ENCODE assay signal across 12 mouse cellular contexts in genomic region chr5:15677750-15678149, GRCm38 (mm10). TPM values are rescaled to one million over a fixed set of nuclear protein-coding genes. Genes with fewer than 3 reads are reported as not detected.
DNase-seq lines count a peak whose midpoint lies in the region; ATAC-seq and TF ChIP-seq lines count a peak whose summit lies in the region.
"Not testable (repeated sequence)": the region's sequence is repeated elsewhere in the genome, so short reads cannot be mapped to it uniquely, and the experiment has no call there.
"Had no signal": no experiment of that assay in that cellular context is flagged by ENCODE, and none has a peak within 500 bp of the region (broad histone marks: within the 10 kb centered on the region; RNA-seq: fewer than 3 reads in every experiment).

No protein-coding gene starts in this region.

- 85% methylated on average over 4 of the region's 4 CpGs for WGBS in embryonic facial prominence, embryonic 13.5 days
- WGBS in forebrain, embryonic 15.5 days, result 89% methylated on average over 4 of the region's 4 CpGs
- 89% methylated on average over 2 of the region's 4 CpGs for WGBS in hindbrain, embryonic 11.5 days
- 85% methylated on average over 4 of the region's 4 CpGs for WGBS in intestine, embryonic 15.5 days
- WGBS in limb, embryonic 11.5 days, result 71% methylated on average over 2 of the region's 4 CpGs
- WGBS in lung, embryonic 15.5 days, result 85% methylated on average over 4 of the region's 4 CpGs
- WGBS in neural tube, embryonic 11.5 days, result 90% methylated on average over 2 of the region's 4 CpGs
- WGBS in stomach, postnatal 0 days, result 81% methylated on average over 2 of the region's 4 CpGs

- H3K36me3 ChIP-seq in embryonic facial prominence, embryonic 13.5 days; forebrain, embryonic 15.5 days; hindbrain, embryonic 11.5 days (ENCODE audit: control insufficient read depth, insufficient read depth, low read length); intestine, embryonic 15.5 days; limb, embryonic 11.5 days (ENCODE audit: control insufficient read depth, insufficient read depth, low read length); lung, embryonic 15.5 days; neural tube, embryonic 11.5 days (ENCODE audit: control insufficient read depth, insufficient read depth, low read length); stomach, postnatal 0 days (ENCODE audit: control insufficient read depth, insufficient read depth, low read length): not testable (repeated sequence)

- not testable (repeated sequence) for H3K9ac ChIP-seq in embryonic facial prominence, embryonic 13.5 days; forebrain, embryonic 15.5 days (replicated peaks); hindbrain, embryonic 11.5 days (ENCODE audit: low read depth, low read length); intestine, embryonic 15.5 days; limb, embryonic 11.5 days (ENCODE audit: low read length); lung, embryonic 15.5 days; neural tube, embryonic 11.5 days (ENCODE audit: low read length); stomach, postnatal 0 days (ENCODE audit: low read length)

- not testable (repeated sequence) for H3K4me1 ChIP-seq in embryonic facial prominence, embryonic 13.5 days; forebrain, embryonic 15.5 days; hindbrain, embryonic 11.5 days (replicated peaks; ENCODE audit: control insufficient read depth, insufficient read depth, low read length); intestine, embryonic 15.5 days (replicated peaks); limb, embryonic 11.5 days (ENCODE audit: control insufficient read depth, insufficient read depth, low read length); lung, embryonic 15.5 days; neural tube, embryonic 11.5 days (ENCODE audit: control insufficient read depth, insufficient read depth, low read length); stomach, postnatal 0 days (replicated peaks; ENCODE audit: control insufficient read depth, insufficient read depth)

- H3K27ac ChIP-seq in embryonic facial prominence, embryonic 13.5 days; forebrain, embryonic 15.5 days (replicated peaks); hindbrain, embryonic 11.5 days (ENCODE audit: low read depth, low read length); intestine, embryonic 15.5 days; limb, embryonic 11.5 days (replicated peaks; ENCODE audit: low read depth, low read length); lung, embryonic 15.5 days; neural tube, embryonic 11.5 days (ENCODE audit: low read depth, low read length); stomach, postnatal 0 days (replicated peaks): not testable (repeated sequence)

- not testable (repeated sequence) for H3K4me3 ChIP-seq in embryonic facial prominence, embryonic 13.5 days; forebrain, embryonic 15.5 days; hindbrain, embryonic 11.5 days (ENCODE audit: low read depth, low read length); intestine, embryonic 15.5 days (replicated peaks); limb, embryonic 11.5 days (ENCODE audit: low read depth, low read length); lung, embryonic 15.5 days; neural tube, embryonic 11.5 days (ENCODE audit: low read depth, low read length); stomach, postnatal 0 days (ENCODE audit: low read depth, low read length)

- not testable (repeated sequence) for H3K4me2 ChIP-seq in embryonic facial prominence, embryonic 13.5 days; forebrain, embryonic 15.5 days (replicated peaks); hindbrain, embryonic 11.5 days (replicated peaks; ENCODE audit: low read depth, low read length); intestine, embryonic 15.5 days (replicated peaks); limb, embryonic 11.5 days (ENCODE audit: low read depth, severe bottlenecking); lung, embryonic 15.5 days; neural tube, embryonic 11.5 days (ENCODE audit: low read depth); stomach, postnatal 0 days (replicated peaks; ENCODE audit: low read depth)

- ATAC-seq in embryonic facial prominence, embryonic 13.5 days (ENCODE audit: insufficient number of reproducible peaks, insufficient read depth, low FRiP score, low TSS enrichment, low read depth), result peak; percentile 73; the same call in 1 of the 2 replicates
- peak; percentile 79; the same call in 1 of the 2 replicates for ATAC-seq in forebrain, embryonic 15.5 days (replicated peaks)
- ATAC-seq in hindbrain, embryonic 11.5 days (ENCODE audit: low FRiP score), result peak; percentile 74
- ATAC-seq in intestine, embryonic 15.5 days, result 0 out of 2 replicates have a peak, but pooled peaks have one; percentile 74
- ATAC-seq in limb, embryonic 11.5 days (ENCODE audit: insufficient number of reproducible peaks, low FRiP score, low TSS enrichment, low read depth), result peak; percentile 79
- peak; percentile 68; the same call in 1 of the 2 replicates for ATAC-seq in lung, embryonic 15.5 days (ENCODE audit: borderline replicate concordance, extremely low read depth, low FRiP score, low TSS enrichment)
- ATAC-seq in neural tube, embryonic 11.5 days (ENCODE audit: insufficient read depth, low FRiP score, low TSS enrichment), result peak; percentile 80; the same call in 1 of the 2 replicates
- peak; percentile 80 for ATAC-seq in stomach, postnatal 0 days (ENCODE audit: low FRiP score, low TSS enrichment)

- not testable (repeated sequence) for DNase-seq in hindbrain, embryonic 11.5 days (ENCODE audit: low spot score); limb, embryonic 11.5 days (ENCODE audit: low spot score); neural tube, embryonic 11.5 days (ENCODE audit: low spot score); stomach, postnatal 0 days (ENCODE audit: low spot score)

- not testable (repeated sequence) for TF ChIP-seq EP300 in stomach, postnatal 0 days (optimal IDR thresholded peaks at IDR 0.05)

- not testable (repeated sequence) for TF ChIP-seq CTCF in stomach, postnatal 0 days (IDR thresholded peaks at IDR 0.05; ENCODE audit: low read depth)

- H3K27me3 ChIP-seq in embryonic facial prominence, embryonic 13.5 days; forebrain, embryonic 15.5 days; hindbrain, embryonic 11.5 days (ENCODE audit: control insufficient read depth, insufficient read depth, low read length); intestine, embryonic 15.5 days (replicated peaks); limb, embryonic 11.5 days (ENCODE audit: control insufficient read depth, insufficient read depth, low read length); lung, embryonic 15.5 days; neural tube, embryonic 11.5 days (ENCODE audit: control insufficient read depth, insufficient read depth, low read length); stomach, postnatal 0 days (ENCODE audit: control insufficient read depth, insufficient read depth, low read length): not testable (repeated sequence)

- H3K9me3 ChIP-seq in embryonic facial prominence, embryonic 13.5 days, result peaks cover 20% of the 10 kb centered on the region
- peaks cover 17% of the 10 kb centered on the region for H3K9me3 ChIP-seq in forebrain, embryonic 15.5 days
- H3K9me3 ChIP-seq in hindbrain, embryonic 11.5 days (ENCODE audit: control insufficient read depth, low read length); intestine, embryonic 15.5 days; limb, embryonic 11.5 days (ENCODE audit: control insufficient read depth, low read length); lung, embryonic 15.5 days; neural tube, embryonic 11.5 days (ENCODE audit: control insufficient read depth, low read length); stomach, postnatal 0 days (ENCODE audit: control insufficient read depth, low read length): not testable (repeated sequence)

RNA-seq across cellular contexts. Expression of gene 4930572O03Rik, which starts 20.9 kb away (rescaled TPM):
- polyA plus RNA-seq in embryonic facial prominence, embryonic 13.5 days (2015; fragmentation: Nextera tagmentation; extraction: Ambion mirVana), result not detected in 2 replicates
- polyA plus RNA-seq in forebrain, embryonic 15.5 days (2015; fragmentation: Nextera tagmentation; extraction: Ambion mirVana), result not detected in 2 replicates
- polyA plus RNA-seq in hindbrain, embryonic 11.5 days (2014; fragmentation: Nextera tagmentation; extraction: Ambion mirVana), result not detected in 2 replicates
- not detected in 2 replicates for polyA plus RNA-seq in intestine, embryonic 15.5 days (2015; fragmentation: Nextera tagmentation; extraction: Ambion mirVana)
- not detected in 2 replicates for polyA plus RNA-seq in limb, embryonic 11.5 days (2014; fragmentation: Nextera tagmentation; extraction: Ambion mirVana)
- polyA plus RNA-seq in lung, embryonic 15.5 days (2015; fragmentation: Nextera tagmentation; extraction: Ambion mirVana), result not detected in 2 replicates
- polyA plus RNA-seq in neural tube, embryonic 11.5 days (2014; fragmentation: Nextera tagmentation; extraction: Ambion mirVana), result not detected in 2 replicates
- polyA plus RNA-seq in stomach, postnatal 0 days (2015; fragmentation: Nextera tagmentation; extraction: Ambion mirVana), result not detected in 2 replicates
- polyA plus RNA-seq: forebrain, embryonic 16.5 days; heart, adult 2 months; lung, adult 2 months; spleen, adult 2 months had no signal

RNA-seq across cellular contexts. Expression of gene Speer4c, which starts 36.3 kb away (rescaled TPM):
- polyA plus RNA-seq in embryonic facial prominence, embryonic 13.5 days (2015; fragmentation: Nextera tagmentation; extraction: Ambion mirVana), result not detected in 2 replicates
- polyA plus RNA-seq in forebrain, embryonic 15.5 days (2015; fragmentation: Nextera tagmentation; extraction: Ambion mirVana), result not detected in 2 replicates
- not detected in 2 replicates for polyA plus RNA-seq in hindbrain, embryonic 11.5 days (2014; fragmentation: Nextera tagmentation; extraction: Ambion mirVana)
- not detected in 2 replicates for polyA plus RNA-seq in intestine, embryonic 15.5 days (2015; fragmentation: Nextera tagmentation; extraction: Ambion mirVana)
- polyA plus RNA-seq in limb, embryonic 11.5 days (2014; fragmentation: Nextera tagmentation; extraction: Ambion mirVana), result not detected in 2 replicates
- polyA plus RNA-seq in lung, embryonic 15.5 days (2015; fragmentation: Nextera tagmentation; extraction: Ambion mirVana), result not detected in 2 replicates
- polyA plus RNA-seq in neural tube, embryonic 11.5 days (2014; fragmentation: Nextera tagmentation; extraction: Ambion mirVana), result not detected in 2 replicates
- polyA plus RNA-seq in stomach, postnatal 0 days (2015; fragmentation: Nextera tagmentation; extraction: Ambion mirVana), result 0.23 TPM in 1 of 2 replicates, not detected in the other
- polyA plus RNA-seq: forebrain, embryonic 16.5 days; heart, adult 2 months; spleen, adult 2 months had no signal

RNA-seq across cellular contexts. Expression of gene Speer4d, which starts 58.9 kb away (rescaled TPM):
- not detected in 2 replicates for polyA plus RNA-seq in embryonic facial prominence, embryonic 13.5 days (2015; fragmentation: Nextera tagmentation; extraction: Ambion mirVana)
- not detected in 2 replicates for polyA plus RNA-seq in forebrain, embryonic 15.5 days (2015; fragmentation: Nextera tagmentation; extraction: Ambion mirVana)
- polyA plus RNA-seq in hindbrain, embryonic 11.5 days (2014; fragmentation: Nextera tagmentation; extraction: Ambion mirVana), result not detected in 2 replicates
- not detected in 2 replicates for polyA plus RNA-seq in intestine, embryonic 15.5 days (2015; fragmentation: Nextera tagmentation; extraction: Ambion mirVana)
- not detected in 2 replicates for polyA plus RNA-seq in limb, embryonic 11.5 days (2014; fragmentation: Nextera tagmentation; extraction: Ambion mirVana)
- not detected in 2 replicates for polyA plus RNA-seq in lung, embryonic 15.5 days (2015; fragmentation: Nextera tagmentation; extraction: Ambion mirVana)
- polyA plus RNA-seq in neural tube, embryonic 11.5 days (2014; fragmentation: Nextera tagmentation; extraction: Ambion mirVana), result not detected in 2 replicates
- not detected in 2 replicates for polyA plus RNA-seq in stomach, postnatal 0 days (2015; fragmentation: Nextera tagmentation; extraction: Ambion mirVana)
- polyA plus RNA-seq: forebrain, embryonic 16.5 days; heart, adult 2 months; lung, adult 2 months; spleen, adult 2 months had no signal
